Mouse (Mus musculus) lung, postnatal 10 days (tissue): ENCODE measurements around the gene Phyhipl.

ENCODE experiments used
- DNase-seq: peaks from one replicate; pipeline ENCODE4 v3.0.0; 2021

The Phyhipl gene

DNA sequence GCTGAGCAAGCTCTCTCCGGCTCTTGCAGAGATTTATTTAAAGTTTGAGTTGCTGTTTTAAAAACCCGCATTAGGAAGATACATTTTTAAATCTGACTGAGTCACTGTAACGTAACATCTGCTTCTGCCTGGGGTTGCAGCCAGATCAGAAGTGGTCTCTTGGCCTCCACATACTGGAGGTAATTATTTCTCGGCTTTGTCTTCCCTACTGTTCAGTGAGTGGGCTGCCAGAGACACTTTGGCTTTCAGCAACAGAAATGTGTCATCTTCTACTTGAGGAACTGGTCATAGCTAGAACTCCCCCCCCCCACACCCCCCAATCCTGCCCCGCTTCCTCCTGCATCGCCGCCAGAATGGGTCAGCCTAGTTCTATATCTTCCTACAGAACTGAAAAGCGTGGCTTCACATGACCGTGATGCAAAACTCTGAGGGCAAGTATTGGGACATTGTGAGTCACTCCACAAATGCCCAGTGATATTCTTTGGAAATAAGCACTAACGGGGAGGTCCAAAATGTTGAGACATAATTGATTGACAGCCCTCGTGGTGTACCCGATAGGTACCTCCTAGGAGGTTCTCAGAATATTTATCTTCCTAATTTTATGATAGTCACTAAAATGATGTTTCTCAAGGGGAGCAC lies 125.5 kb downstream of the Phyhipl start:
- DNase-seq: no peak

DNA sequence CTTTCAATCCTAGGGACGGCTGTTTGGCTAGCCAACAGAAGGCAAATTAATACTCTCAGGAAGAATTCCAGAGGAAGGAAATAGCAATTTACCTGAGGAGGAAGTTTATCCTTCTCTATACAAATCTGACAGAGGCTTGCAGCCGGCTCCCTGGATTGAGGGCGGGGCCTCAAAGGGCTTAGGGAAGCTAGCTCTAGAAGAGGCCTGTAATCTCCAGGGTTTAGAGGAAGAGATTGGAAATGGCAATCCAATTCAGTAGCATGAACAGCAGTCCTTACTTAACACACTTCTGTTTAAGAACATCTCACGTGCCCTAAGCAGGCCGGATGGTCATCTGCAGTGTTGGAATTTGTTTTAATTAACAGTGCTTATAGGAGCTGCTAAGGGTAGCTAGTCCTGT lies 134.4 kb downstream of the Phyhipl start:
- DNase-seq: peak; percentile 33

DNA sequence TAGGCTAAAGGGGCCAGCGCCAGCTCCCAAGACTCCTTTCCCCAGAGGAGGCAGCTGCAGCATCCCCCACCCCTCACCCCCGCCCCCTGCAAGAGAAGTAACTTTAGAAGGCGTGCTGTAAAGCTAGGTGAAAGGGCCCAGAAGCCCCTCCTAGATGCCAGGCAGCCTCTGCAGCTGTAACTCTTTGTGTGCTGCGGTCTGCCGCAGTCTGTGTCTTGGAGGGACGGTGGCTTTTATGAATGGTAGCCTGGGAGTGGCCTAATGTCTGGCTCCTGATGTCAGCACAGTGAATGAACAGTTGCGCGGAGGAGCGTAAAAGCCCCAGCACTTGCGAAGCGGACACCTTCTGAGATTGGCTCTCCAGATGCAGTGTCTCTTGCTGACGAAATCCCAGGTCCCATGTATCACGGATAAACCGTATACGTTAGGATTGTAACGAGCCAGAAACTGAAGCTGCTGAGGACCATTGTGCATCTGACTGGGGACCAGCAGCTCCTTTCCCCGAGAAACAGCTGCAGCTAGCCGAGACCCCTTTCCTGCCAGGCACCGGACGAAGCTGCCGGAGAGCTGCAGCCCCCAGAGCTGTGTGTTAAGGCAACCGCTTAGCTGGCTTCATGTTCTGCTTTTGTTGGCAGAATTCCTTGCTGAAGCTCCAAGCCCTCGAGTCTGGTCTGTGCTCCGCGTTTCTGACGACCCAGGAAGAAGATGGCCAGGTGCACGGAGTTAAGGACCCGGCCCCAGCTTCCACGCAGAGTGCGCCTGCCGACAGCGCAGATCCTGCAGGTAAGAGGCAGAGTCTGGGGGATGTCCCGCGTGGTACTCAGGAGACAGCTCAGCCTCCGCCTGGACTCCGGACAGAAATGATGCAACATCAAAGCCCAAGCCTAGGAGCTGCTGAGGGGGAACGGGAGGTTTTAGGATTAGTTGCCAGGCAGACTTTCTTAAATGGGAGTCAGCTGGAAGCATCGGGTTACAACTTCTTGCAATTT lies 135.3 kb downstream of the Phyhipl start:
- peak; percentile 38 for DNase-seq

- DNase-seq: no peak
These were observed 136.1 kb downstream of the Phyhipl start for GRCm38 (mm10) chr10:70519640-70520099.

DNA sequence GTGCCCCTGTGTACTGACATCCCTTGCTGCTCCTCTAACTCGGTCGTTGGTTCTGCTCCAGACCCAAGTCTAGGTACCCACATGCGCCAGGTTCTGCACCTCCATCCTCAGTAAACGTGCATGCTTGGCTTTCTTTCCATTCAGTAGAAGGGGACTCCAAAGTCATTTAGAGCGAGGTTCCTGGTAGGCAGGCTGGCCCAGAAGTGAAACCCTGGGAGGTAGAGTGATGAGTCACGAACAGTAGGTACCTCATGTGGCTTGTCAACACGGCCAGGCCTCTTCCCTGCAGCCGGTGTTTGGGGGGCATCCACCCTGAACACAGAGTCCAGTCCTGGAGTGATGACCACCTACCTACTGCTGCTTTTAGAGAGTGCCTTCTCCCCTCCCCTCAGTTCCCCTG lies 139.1 kb downstream of the Phyhipl start:
- no peak for DNase-seq

- DNase-seq: no peak
These were observed 140.9 kb downstream of the Phyhipl start for GRCm38 (mm10) chr10:70514848-70515247.

DNA sequence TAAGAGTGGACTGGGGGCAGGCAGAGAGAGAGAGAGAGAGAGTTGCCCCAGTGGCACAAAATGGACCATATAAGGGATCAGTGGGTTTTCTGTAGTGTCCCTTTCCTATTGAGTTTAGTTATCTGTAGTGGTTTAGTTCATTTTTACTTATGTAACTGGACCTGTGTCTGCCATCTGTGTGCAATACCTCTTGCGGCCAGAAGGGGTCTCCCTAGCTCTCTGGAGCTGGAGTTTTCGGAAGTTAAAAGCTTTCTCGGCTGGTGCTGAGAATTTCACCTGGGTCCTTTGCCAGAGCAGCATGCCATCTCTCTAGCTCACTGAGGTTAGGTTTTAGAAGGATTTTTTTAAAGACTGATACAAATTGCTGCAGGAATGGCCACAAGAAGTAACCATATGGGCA lies 147.9 kb downstream of the Phyhipl start:
- DNase-seq: no peak
